Mouse (Mus musculus) liver, embryonic 14.5 days (tissue): ENCODE data around the gene Rprd2. TPM values are rescaled to one million over a fixed set of nuclear protein-coding genes. Genes with fewer than 3 reads are reported as not detected.
"Not testable (repeated sequence)": the region's sequence is repeated elsewhere in the genome, so short reads cannot be mapped to it uniquely, and the experiment has no call there.

Experiments used
- ATAC-seq: fragments of 200-750 bp; cut with Nextera tagmentation; 2 replicates; pipeline ENCODE4 v1.8.0; 2017; ENCODE audit warnings: moderate number of reproducible peaks, mild to moderate bottlenecking, moderate library complexity; ENCODE audit not compliant: insufficient read depth
- DNase-seq, 3 experiments: peaks; one replicate each; pipeline ENCODE4 v3.0.0-alpha.2; 2012 to 2013; ENCODE audit warnings: low read depth in 3 of 3, low spot score in 3 of 3
- H3K27ac ChIP-seq: fragments of 300-500 bp; sonication (generic); 2 replicates; pipeline ENCODE4 v1.5.1; 2014; ENCODE audit warnings: moderate library complexity, mild to moderate bottlenecking, control low read depth, inconsistent platforms
- H3K27me3 ChIP-seq: fragments of 300-500 bp; sonication (generic); 2 replicates; pipeline ENCODE4 v1.6.1; 2014; ENCODE audit warnings: mild to moderate bottlenecking, low read length, moderate library complexity; ENCODE audit not compliant: control insufficient read depth, insufficient read depth
- H3K36me3 ChIP-seq: fragments of 300-500 bp; sonication (generic); replicated peaks from 2 replicates; pipeline ENCODE4 v1.6.1; 2014; ENCODE audit warnings: low read depth; ENCODE audit not compliant: control insufficient read depth, insufficient read depth
- H3K4me1 ChIP-seq, 2 experiments: fragments of 200-500 bp in 1 of 2; fragments of 300-500 bp in 1 of 2; sonication (generic) in 1 of 2; replicated peaks; 2 replicates each; pipeline ENCODE4 v1.6.1; 2012 to 2014; ENCODE audit warnings: antibody characterized with exemption in 1 of 2, inconsistent platforms in 1 of 2, low read length in 1 of 2; ENCODE audit not compliant: control insufficient read depth in 2 of 2, insufficient read depth in 2 of 2
- H3K4me2 ChIP-seq: fragments of 300-500 bp; sonication (generic); 2 replicates; pipeline ENCODE4 v1.6.1; 2014; ENCODE audit warnings: low read depth, mild to moderate bottlenecking, control low read depth, moderate library complexity
- H3K4me3 ChIP-seq, 2 experiments: fragments of 200-500 bp in 1 of 2; fragments of 300-500 bp in 1 of 2; sonication (generic) in 1 of 2; 2 replicates each; pipeline ENCODE4 v1.5.1; 2012 to 2014; ENCODE audit warnings: low read depth in 2 of 2, low read length in 2 of 2, mild to moderate bottlenecking in 2 of 2, control low read depth in 1 of 2, inconsistent platforms in 1 of 2, moderate library complexity in 1 of 2; ENCODE audit not compliant: insufficient read depth in 1 of 2
- H3K9ac ChIP-seq: fragments of 300-500 bp; sonication (generic); replicated peaks from 2 replicates; pipeline ENCODE4 v1.6.1; 2014; ENCODE audit warnings: mild to moderate bottlenecking, control low read depth, moderate library complexity
- H3K9me3 ChIP-seq: fragments of 300-500 bp; sonication (generic); 2 replicates; pipeline ENCODE4 v1.6.1; 2016; ENCODE audit warnings: low read length, mixed read lengths; ENCODE audit not compliant: control insufficient read depth
- CTCF ChIP-seq: IDR thresholded peaks from 2 replicates; pipeline ENCODE4 v1.5.1; 2016; ENCODE audit warnings: antibody characterized with exemption, low read depth, control low read depth
- EP300 ChIP-seq: IDR thresholded peaks from 2 replicates; pipeline ENCODE4 v1.6.1; 2016; ENCODE audit warnings: antibody characterized with exemption, low read depth
- WGBS: fragments of 180-500 bp; shearing (Covaris S2); extraction: QIAGEN DNeasy Blood & Tissue Kit; methylation state at CpG from one replicate; pipeline ENCODE4 v1.1.7; 2014; ENCODE audit not compliant: insufficient replicate concordance; 5-methylcytosine and 5-hydroxymethylcytosine counted together
- polyA plus RNA-seq, 2 experiments: library from polyadenylated mRNA; depleted of rRNA in 1 of 2; stranded (reverse) in 1 of 2; unstranded in 1 of 2; fragments of >200 nt; fragmentation: Nextera tagmentation in 1 of 2; extraction: Ambion mirVana in 1 of 2; gene quantifications; 2 replicates each; pipeline versions ENCODE4 v1.2.1 to v1.2.3; 2012 to 2014

Rprd2 gene
- polyA plus RNA-seq, 2 experiments = 5.3 to 6.6 TPM

DNA sequence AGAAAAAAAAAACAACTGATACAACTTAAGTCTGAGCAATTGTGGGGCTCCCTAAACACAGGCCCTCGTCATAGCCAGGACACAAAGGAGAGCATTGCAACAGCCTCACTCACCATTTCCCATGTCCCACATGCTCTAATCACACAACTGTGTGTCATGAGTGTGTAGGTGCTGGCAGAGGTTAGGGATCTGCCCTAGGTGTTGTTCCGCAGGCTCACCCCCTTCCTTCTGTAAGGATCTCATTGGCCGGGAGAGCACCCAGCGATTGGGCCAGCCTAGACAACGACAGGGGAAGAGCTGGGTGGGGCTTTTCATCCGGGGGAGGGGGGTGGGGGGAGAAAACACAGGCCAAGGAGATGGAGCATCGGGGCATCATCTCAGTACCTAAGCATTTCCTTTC lies 44.9 kb upstream of the Rprd2 start:
- H3K27me3 ChIP-seq = no peaks in the 10 kb centered on the region
- TF ChIP-seq CTCF = no peak
- no peak for TF ChIP-seq EP300
- WGBS = 62% methylated on average over 7 of the region's 7 CpGs
- no peaks in the 10 kb centered on the region for H3K9me3 ChIP-seq
- H3K4me2 ChIP-seq = no peak overlapping the region
- H3K4me1 ChIP-seq = no peaks in the 10 kb centered on the region
- peaks cover 4% of the 10 kb centered on the region for H3K36me3 ChIP-seq
- H3K27ac ChIP-seq = no peak overlapping the region
- no peak overlapping the region for H3K4me3 ChIP-seq
- ATAC-seq (no peak), DNase-seq (no peak)
- no peak overlapping the region for H3K9ac ChIP-seq

DNA sequence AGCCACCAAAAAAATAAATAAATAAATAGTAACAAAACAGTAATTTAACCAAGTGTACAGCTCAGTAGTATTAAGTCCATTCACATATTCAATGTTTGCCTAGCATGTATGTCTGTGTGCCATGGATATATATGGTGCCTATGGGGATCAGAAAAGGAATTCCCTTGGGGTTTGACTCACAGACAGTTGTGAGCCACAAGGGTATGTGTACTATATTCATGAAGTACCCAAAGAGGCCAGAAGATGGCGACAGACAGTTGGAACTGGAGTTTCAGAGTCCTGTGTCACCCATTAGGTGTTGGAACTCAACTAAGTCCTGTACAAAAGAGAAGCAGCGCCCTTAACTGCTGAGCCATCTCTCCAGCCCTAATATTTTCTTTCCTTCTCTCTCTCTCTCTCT lies 43.1 kb upstream of the Rprd2 start:
- no peak overlapping the region for H3K4me3 ChIP-seq
- H3K4me2 ChIP-seq = no peak overlapping the region
- DNase-seq (peak; percentile 68 to 79 (median 78)), ATAC-seq (peak; percentile 79)
- no peaks in the 10 kb centered on the region for H3K27me3 ChIP-seq
- WGBS = 33% methylated on average over 2 of the region's 2 CpGs
- no peaks in the 10 kb centered on the region for H3K9me3 ChIP-seq
- H3K9ac ChIP-seq = no peak overlapping the region
- no peak overlapping the region for H3K27ac ChIP-seq
- H3K36me3 ChIP-seq = no peaks in the 10 kb centered on the region; the same call in none of the 2 replicates
- H3K4me1 ChIP-seq = no peaks in the 10 kb centered on the region
- peak; percentile 83 for TF ChIP-seq CTCF
- no peak for TF ChIP-seq EP300

DNA sequence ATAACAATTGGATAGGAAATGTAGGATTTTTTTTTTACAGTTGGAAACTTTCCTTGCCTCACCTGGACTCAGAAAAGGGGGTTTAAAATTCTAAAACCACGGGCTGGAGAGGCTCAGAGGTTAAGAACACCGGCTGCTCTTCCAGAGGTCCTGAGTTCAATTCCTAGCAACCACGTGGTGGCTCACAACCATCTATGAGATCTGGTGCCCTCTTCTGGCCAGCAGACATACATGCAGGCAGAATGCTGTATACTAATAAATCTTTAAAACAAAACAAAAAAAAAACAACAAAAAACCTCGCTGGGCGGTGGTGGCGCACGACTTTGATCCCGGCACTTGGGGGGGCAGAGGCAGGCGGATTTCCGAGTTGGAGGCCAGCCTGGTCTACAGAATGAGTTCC lies 42.6 kb upstream of the Rprd2 start:
- H3K36me3 ChIP-seq = no peaks in the 10 kb centered on the region; the same call in none of the 2 replicates
- peaks cover 0 to under 1% of the 10 kb centered on the region in 2 experiments; a peak in 3 of 4 replicates for H3K4me1 ChIP-seq
- no peaks in the 10 kb centered on the region for H3K27me3 ChIP-seq
- DNase-seq (no peak), ATAC-seq (no peak)
- H3K9ac ChIP-seq = no peak overlapping the region
- H3K9me3 ChIP-seq = no peaks in the 10 kb centered on the region
- WGBS = 54% methylated on average over 10 of the region's 10 CpGs
- TF ChIP-seq EP300 = no peak
- TF ChIP-seq CTCF = peak; percentile 77
- no peak overlapping the region for H3K27ac ChIP-seq
- no peak overlapping the region for H3K4me3 ChIP-seq
- no peak overlapping the region for H3K4me2 ChIP-seq

DNA sequence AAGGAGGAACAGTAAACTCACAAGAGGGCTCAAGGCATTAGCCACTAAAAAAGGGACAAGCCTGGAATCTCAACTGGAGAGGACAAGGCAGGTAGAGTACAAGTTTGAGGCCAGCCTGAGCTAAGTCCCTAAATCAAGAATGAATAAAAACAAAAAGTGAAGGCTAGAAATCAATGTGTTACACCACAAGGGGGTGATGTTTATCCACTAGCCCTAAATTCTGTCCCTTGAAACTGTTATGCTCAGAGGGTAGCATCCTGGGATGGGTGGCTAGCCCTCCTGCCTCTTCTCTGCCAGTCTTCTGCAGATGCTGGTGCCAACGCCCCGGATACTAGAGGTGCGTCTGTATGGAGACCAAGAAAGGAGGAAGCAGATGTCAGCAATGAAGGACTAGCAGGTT lies 41.7 kb upstream of the Rprd2 start:
- ATAC-seq (no peak), DNase-seq (no peak)
- peak; percentile 46 for TF ChIP-seq CTCF
- no peak for TF ChIP-seq EP300
- no peak overlapping the region for H3K27ac ChIP-seq
- H3K4me3 ChIP-seq = no peak overlapping the region
- no peak overlapping the region for H3K4me2 ChIP-seq
- H3K9me3 ChIP-seq = no peaks in the 10 kb centered on the region
- 67% methylated on average over 3 of the region's 3 CpGs for WGBS
- no peaks in the 10 kb centered on the region for H3K27me3 ChIP-seq
- H3K36me3 ChIP-seq = no peaks in the 10 kb centered on the region; the same call in none of the 2 replicates
- no peak overlapping the region for H3K9ac ChIP-seq
- H3K4me1 ChIP-seq = peaks cover 0 to 3% of the 10 kb centered on the region in 2 experiments; a peak in 3 of 4 replicates

DNA sequence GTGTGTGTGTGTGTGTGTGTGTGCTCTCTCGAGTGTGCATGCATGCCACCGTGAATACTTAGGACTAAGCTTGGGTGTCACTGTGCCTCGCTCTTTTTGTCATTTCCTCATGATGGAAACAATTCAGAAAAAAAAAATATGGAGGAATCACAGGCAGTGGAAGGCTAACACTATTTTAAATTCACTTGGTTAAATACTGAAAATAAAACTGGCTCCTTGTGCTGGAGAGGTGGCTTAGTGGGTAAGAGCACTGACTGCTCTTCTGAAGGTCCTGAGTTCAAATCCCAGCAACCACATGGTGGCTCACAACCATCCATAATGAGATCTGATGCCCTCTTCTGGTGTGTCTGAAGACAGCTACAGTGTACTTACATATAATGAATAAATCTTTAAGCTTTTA lies 39.6 kb upstream of the Rprd2 start:
- H3K27me3 ChIP-seq, H3K36me3 ChIP-seq, H3K9ac ChIP-seq, H3K4me1 ChIP-seq, H3K4me2 ChIP-seq, DNase-seq, H3K27ac ChIP-seq, H3K9me3 ChIP-seq, H3K4me3 ChIP-seq, ATAC-seq: not testable (repeated sequence)
- WGBS = 67% methylated on average over 3 of the region's 3 CpGs

DNA sequence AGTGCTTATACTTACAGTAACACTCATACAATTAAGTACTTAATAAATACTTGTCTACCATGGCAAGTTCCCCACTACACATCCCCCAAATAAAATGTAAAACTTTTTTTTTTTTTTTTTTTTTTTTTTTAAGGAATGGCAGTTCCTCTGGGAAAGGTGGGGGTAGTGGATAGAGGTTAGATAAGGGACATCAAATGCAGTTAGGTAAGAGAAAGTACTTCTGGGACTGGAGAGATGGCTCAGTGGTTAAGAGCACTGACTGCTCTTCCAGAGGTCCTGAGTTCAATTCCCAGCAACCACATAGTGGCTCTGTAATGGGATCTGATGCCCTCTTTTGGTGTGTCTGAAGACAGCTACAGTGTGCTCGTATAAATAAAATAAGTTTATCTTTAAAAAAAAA lies 38.4 kb upstream of the Rprd2 start:
- not testable (repeated sequence) for H3K9me3 ChIP-seq, H3K27me3 ChIP-seq, H3K4me1 ChIP-seq, H3K4me3 ChIP-seq, H3K9ac ChIP-seq, DNase-seq, H3K4me2 ChIP-seq, ATAC-seq, H3K27ac ChIP-seq
- H3K36me3 ChIP-seq = peaks cover 13% of the 10 kb centered on the region
- 71% methylated on average over 1 of the region's 1 CpGs for WGBS
